Comparison of ENCODE assay signal across 9 mouse cellular contexts in genomic region chr2:91984439-91984838, GRCm38 (mm10). TPM values are rescaled to one million over a fixed set of nuclear protein-coding genes. Genes with fewer than 3 reads are reported as not detected.
A peak's percentile ranks its signal among the peaks of the same experiment; 100 is the strongest.
DNase-seq lines count a peak whose midpoint lies in the region; ATAC-seq lines count a peak whose summit lies in the region.
"Had no signal": no experiment of that assay in that cellular context is flagged by ENCODE, and none has a peak within 500 bp of the region (broad histone marks: within the 10 kb centered on the region; RNA-seq: fewer than 3 reads in every experiment).

No protein-coding gene starts in this region.

- H3K36me3 ChIP-seq in intestine, embryonic 15.5 days, result 0 out of 2 replicates have a peak, but pooled peaks cover 3% of the 10 kb centered on the region
- H3K36me3 ChIP-seq in liver, embryonic 16.5 days (ENCODE audit: control insufficient read depth, insufficient read depth), result no peaks in the 10 kb centered on the region

- peak; percentile 95 for ATAC-seq in intestine, embryonic 15.5 days
- peak; percentile 89 for ATAC-seq in liver, embryonic 16.5 days (ENCODE audit: low read depth)
- ATAC-seq in cerebellum, adult (ENCODE audit: insufficient number of reproducible peaks, low FRiP score, low TSS enrichment), result no peak

- peak overlapping the region; percentile 80 for H3K27ac ChIP-seq in intestine, embryonic 15.5 days
- peak overlapping the region; percentile 61 for H3K27ac ChIP-seq in liver, embryonic 16.5 days (ENCODE audit: low read length)

- peak overlapping the region; percentile 44 for H3K4me2 ChIP-seq in intestine, embryonic 15.5 days (replicated peaks)
- peak overlapping the region; percentile 59 for H3K4me2 ChIP-seq in liver, embryonic 16.5 days (ENCODE audit: low read depth, low read length)

- no peaks in the 10 kb centered on the region for H3K27me3 ChIP-seq in intestine, embryonic 15.5 days (replicated peaks)
- H3K27me3 ChIP-seq in liver, embryonic 16.5 days (ENCODE audit: control insufficient read depth, insufficient read depth, low read depth, low read length), result no peaks in the 10 kb centered on the region; the same call in 1 of the 2 replicates

- H3K9ac ChIP-seq in intestine, embryonic 15.5 days, result no peak overlapping the region; the same call in 1 of the 2 replicates
- peak overlapping the region; percentile 18; the same call in 1 of the 2 replicates for H3K9ac ChIP-seq in liver, embryonic 16.5 days (ENCODE audit: low read depth, low read length)

- peak; percentile 81 for DNase-seq in A20 (ENCODE audit: low read depth, low spot score)
- DNase-seq in adrenal gland, adult 8-10 months, result peak; percentile 78
- peak; percentile 76 for DNase-seq in forelimb bud, embryonic 11.5 days (ENCODE audit: low read depth, low spot score)
- peak; percentile 83 for DNase-seq in neural tube, embryonic 10.5 days (ENCODE audit: extremely low spot score, low spot score)
- DNase-seq in cerebellum, postnatal 4 days (ENCODE audit: low spot score in 2 of 2), result no peak

- no peak overlapping the region for H3K4me3 ChIP-seq in intestine, embryonic 15.5 days (replicated peaks)
- peak overlapping the region; percentile 28 for H3K4me3 ChIP-seq in liver, embryonic 16.5 days (ENCODE audit: low read depth, low read length)

- no peaks in the 10 kb centered on the region for H3K9me3 ChIP-seq in intestine, embryonic 15.5 days
- no peaks in the 10 kb centered on the region; the same call in 1 of the 2 replicates for H3K9me3 ChIP-seq in liver, embryonic 16.5 days (replicated peaks; ENCODE audit: control insufficient read depth, low read length)

- H3K4me1 ChIP-seq in intestine, embryonic 15.5 days (replicated peaks), result peaks cover 24% of the 10 kb centered on the region
- H3K4me1 ChIP-seq in liver, embryonic 16.5 days (ENCODE audit: control insufficient read depth, low read depth, low read length), result peaks cover 11% of the 10 kb centered on the region

- 4% methylated on average over 11 of the region's 13 CpGs for WGBS in intestine, embryonic 15.5 days
- 1% methylated on average over 11 of the region's 13 CpGs for WGBS in liver, embryonic 16.5 days (ENCODE audit: insufficient replicate concordance)

RNA-seq across cellular contexts. Expression of gene Dgkz, which starts 8.8 kb away (rescaled TPM):
- 10 to 100 TPM; 47.7 to 87.4 (median 66.3) TPM for total RNA-seq in adrenal gland, adult 8-10 months (2022)
- 60.3 and 76.1 TPM in 2 replicates for polyA plus RNA-seq in intestine, embryonic 15.5 days (2015; fragmentation: Nextera tagmentation; extraction: Ambion mirVana)
- polyA plus RNA-seq in liver, embryonic 16.5 days (2015; fragmentation: Nextera tagmentation; extraction: Ambion mirVana), result 20.2 and 24.1 TPM in 2 replicates

RNA-seq across cellular contexts. Expression of gene Gm9821, which starts 38.9 kb away (rescaled TPM):
- total RNA-seq in adrenal gland, adult 8-10 months (2022), result not detected
- 0.44 and 0.73 TPM in 2 replicates for polyA plus RNA-seq in intestine, embryonic 15.5 days (2015; fragmentation: Nextera tagmentation; extraction: Ambion mirVana)
- 0.68 and 1.0 TPM in 2 replicates for polyA plus RNA-seq in liver, embryonic 16.5 days (2015; fragmentation: Nextera tagmentation; extraction: Ambion mirVana)
- total RNA-seq: adrenal gland, postnatal 4 days had no signal

RNA-seq across cellular contexts. Expression of gene Creb3l1, which starts 39.9 kb away (rescaled TPM):
- 10 to 100 TPM in 2 of 4 experiments, 1 to 10 TPM in 2; 5.2 to 22.4 (median 9.8) TPM for total RNA-seq in adrenal gland, adult 8-10 months (2022)
- 16.8 and 18.7 TPM in 2 replicates for polyA plus RNA-seq in intestine, embryonic 15.5 days (2015; fragmentation: Nextera tagmentation; extraction: Ambion mirVana)
- 0.72 and 1.3 TPM in 2 replicates for polyA plus RNA-seq in liver, embryonic 16.5 days (2015; fragmentation: Nextera tagmentation; extraction: Ambion mirVana)

RNA-seq across cellular contexts. Expression of gene Mdk, which starts 52.3 kb away (rescaled TPM):
- total RNA-seq in adrenal gland, adult 8-10 months (2022), result 10 to 100 TPM in 2 of 4 experiments, 1 to 10 TPM in 2; 7.7 to 13.1 (median 9.1) TPM
- polyA plus RNA-seq in intestine, embryonic 15.5 days (2015; fragmentation: Nextera tagmentation; extraction: Ambion mirVana), result 534 and 652 TPM in 2 replicates
- 12.6 and 15.2 TPM in 2 replicates for polyA plus RNA-seq in liver, embryonic 16.5 days (2015; fragmentation: Nextera tagmentation; extraction: Ambion mirVana)

RNA-seq across cellular contexts. Expression of gene Chrm4, which starts 57.4 kb away (rescaled TPM):
- total RNA-seq in adrenal gland, adult 8-10 months (2022), result 1 to 10 TPM; 1.0 to 4.2 (median 2.6) TPM
- 0.23 and 0.25 TPM in 2 replicates for polyA plus RNA-seq in intestine, embryonic 15.5 days (2015; fragmentation: Nextera tagmentation; extraction: Ambion mirVana)
- polyA plus RNA-seq in liver, embryonic 16.5 days (2015; fragmentation: Nextera tagmentation; extraction: Ambion mirVana), result 0.06 TPM in 1 of 2 replicates, not detected in the other

Comparison
In these comparisons a context has a peak if more than half of its experiments do, and no peak if none do; other contexts are left out.
1. DNase-seq: peak in A20 (single experiment), adrenal gland, adult 8-10 months (single experiment), forelimb bud, embryonic 11.5 days (single experiment) and neural tube, embryonic 10.5 days (single experiment); none in cerebellum, postnatal 4 days (0 of 2).